Mouse (Mus musculus) stomach, embryonic 14.5 days (tissue): ENCODE data around the gene 2700049A03Rik. TPM values are rescaled to one million over a fixed set of nuclear protein-coding genes. Genes with fewer than 3 reads are reported as not detected.
"Not testable (repeated sequence)": the region's sequence is repeated elsewhere in the genome, so short reads cannot be mapped to it uniquely, and the experiment has no call there.

ENCODE experiments used
- ATAC-seq: fragments of 200-750 bp; cut with Nextera tagmentation; 2 replicates; pipeline ENCODE4 v1.8.0; 2017; ENCODE audit warnings: low read depth, moderate TSS enrichment; ENCODE audit not compliant: insufficient number of reproducible peaks, insufficient read depth, low FRiP score
- H3K27ac ChIP-seq: fragments of 300-500 bp; sonication (generic); 2 replicates; pipeline ENCODE4 v1.5.1; 2014; ENCODE audit warnings: mild to moderate bottlenecking, low read length, moderate library complexity, mixed read lengths
- H3K27me3 ChIP-seq: fragments of 300-500 bp; sonication (generic); 2 replicates; pipeline ENCODE4 v1.6.1; 2014; ENCODE audit warnings: low read length, control low read depth, mixed read lengths; ENCODE audit not compliant: control insufficient read depth, insufficient read depth
- H3K36me3 ChIP-seq: fragments of 300-500 bp; sonication (generic); 2 replicates; pipeline ENCODE4 v1.6.1; 2014; ENCODE audit warnings: mild to moderate bottlenecking, control low read depth, low read length, moderate library complexity, mixed read lengths; ENCODE audit not compliant: control insufficient read depth, insufficient read depth
- H3K4me1 ChIP-seq: fragments of 300-500 bp; sonication (generic); 2 replicates; pipeline ENCODE4 v1.6.1; 2014; ENCODE audit warnings: low read length, control low read depth, mixed read lengths; ENCODE audit not compliant: control insufficient read depth, insufficient read depth
- H3K4me2 ChIP-seq: fragments of 300-500 bp; sonication (generic); replicated peaks from 2 replicates; pipeline ENCODE4 v1.6.1; 2014; ENCODE audit warnings: low read depth, low read length, control low read depth
- H3K4me3 ChIP-seq: fragments of 300-500 bp; sonication (generic); 2 replicates; pipeline ENCODE4 v1.5.1; 2014; ENCODE audit warnings: low read depth, low read length, control low read depth
- H3K9ac ChIP-seq: fragments of 300-500 bp; sonication (generic); replicated peaks from 2 replicates; pipeline ENCODE4 v1.6.1; 2014; ENCODE audit warnings: low read depth, mild to moderate bottlenecking, control low read depth, low read length, moderate library complexity, mixed read lengths
- H3K9me3 ChIP-seq: fragments of 300-500 bp; sonication (generic); 2 replicates; pipeline ENCODE4 v1.6.1; 2016; ENCODE audit warnings: low read depth, low read length, control low read depth; ENCODE audit not compliant: control insufficient read depth
- WGBS: fragments of 180-500 bp; shearing (Covaris S2); extraction: QIAGEN DNeasy Blood & Tissue Kit; methylation state at CpG from one replicate; pipeline ENCODE4 v1.1.7; 2014; 5-methylcytosine and 5-hydroxymethylcytosine counted together
- polyA plus RNA-seq: library from polyadenylated mRNA; unstranded; fragments of >200 nt; fragmentation: Nextera tagmentation; extraction: Ambion mirVana; gene quantifications from 2 replicates; pipeline ENCODE4 v1.2.1, GENCODE M21; 2014

The 2700049A03Rik gene
- 15.0 and 17.1 TPM in 2 replicates for polyA plus RNA-seq

DNA sequence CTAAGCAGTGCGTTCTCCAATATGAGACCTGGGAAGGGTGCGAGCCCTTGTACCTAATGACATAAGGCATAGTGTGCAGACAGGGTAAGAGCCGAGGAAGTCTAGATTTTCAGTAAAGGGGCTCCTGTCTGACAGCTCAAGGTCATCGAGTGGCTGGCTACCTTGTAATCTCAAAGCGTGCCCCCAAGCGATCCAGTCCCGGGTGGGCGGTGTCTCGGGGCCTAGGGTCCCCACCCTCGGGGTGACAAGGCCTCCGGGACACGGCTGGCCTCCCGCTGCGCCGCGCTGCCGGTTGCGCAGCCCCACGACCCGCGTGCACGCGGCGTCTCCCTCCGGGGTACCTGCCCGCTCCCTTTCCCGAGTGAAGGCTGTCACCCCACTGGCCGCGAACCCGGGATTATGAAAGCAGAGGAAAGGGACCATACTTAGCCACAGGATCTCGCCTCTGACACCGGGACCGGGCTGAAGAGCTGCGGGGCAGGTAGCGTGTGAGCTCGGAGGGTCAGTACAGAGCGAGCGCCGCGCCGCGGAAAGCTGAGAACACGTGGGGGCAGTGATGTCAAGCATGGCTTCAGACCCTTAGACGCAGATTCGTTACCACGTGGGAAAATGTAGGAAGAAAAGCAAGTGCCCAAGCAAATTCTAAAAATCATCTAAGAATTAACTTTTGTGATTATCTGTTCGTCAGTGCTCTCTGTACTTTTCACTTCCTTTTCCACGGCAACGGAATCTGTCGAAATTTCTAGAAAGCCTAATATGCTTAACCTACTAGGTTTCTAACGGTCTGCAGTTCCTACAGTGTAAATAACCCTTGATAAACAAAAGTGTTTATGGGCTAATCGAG, at the start of gene 2700049A03Rik, which contains the start of gene Timm9:
Gene 2700049A03Rik (plus strand): TSS at position 719 of the 844 bp plus-strand sequence.
Gene Timm9 (minus strand): TSS at position 555 of the 844 bp plus-strand sequence.
- no peaks in the 10 kb centered on the region for H3K27me3 ChIP-seq
- peak within 1 kb of the TSS; percentile 83 for H3K9ac ChIP-seq
- peak; percentile 90 for ATAC-seq
- WGBS = under 1% methylated on average over 52 of the region's 52 CpGs
- peaks cover 3% of the 10 kb centered on the region; the same call in 1 of the 2 replicates for H3K36me3 ChIP-seq
- peaks cover 13% of the 10 kb centered on the region for H3K4me1 ChIP-seq
- peak within 1 kb of the TSS; percentile 91 for H3K4me2 ChIP-seq
- no peaks in the 10 kb centered on the region for H3K9me3 ChIP-seq
- peak within 1 kb of the TSS; percentile 85 for H3K4me3 ChIP-seq
- H3K27ac ChIP-seq = peak within 1 kb of the TSS; percentile 64

DNA sequence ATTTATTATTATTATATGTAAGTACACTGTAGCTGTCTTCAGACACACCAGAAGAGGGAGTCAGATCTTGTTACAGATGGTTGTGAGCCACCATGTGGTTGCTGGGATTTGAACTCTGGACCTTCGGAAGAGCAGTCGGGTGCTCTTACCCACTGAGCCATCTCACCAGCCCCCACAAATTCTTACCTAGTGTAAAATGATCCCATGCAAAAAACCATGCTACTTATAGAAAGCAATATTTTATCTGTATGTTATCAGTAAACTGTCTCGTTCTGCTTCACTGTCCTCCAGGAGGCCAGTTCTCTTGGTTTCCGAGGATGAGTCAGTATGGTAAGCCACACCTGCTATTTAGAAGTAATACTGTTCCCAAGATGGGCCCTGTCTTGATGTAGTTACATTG, 32.4 kb upstream of the 2700049A03Rik start:
- H3K9me3 ChIP-seq, H3K27me3 ChIP-seq, H3K4me1 ChIP-seq, H3K27ac ChIP-seq, ATAC-seq, H3K36me3 ChIP-seq, H3K9ac ChIP-seq, H3K4me3 ChIP-seq, H3K4me2 ChIP-seq: not testable (repeated sequence)
- 73% methylated on average over 4 of the region's 4 CpGs for whole genome bisulfite sequencing

GRCm38 (mm10) chr12:71107216-71107771, 29.4 kb upstream of the 2700049A03Rik start:
- Histone ChIP-seq H3K9ac (no peak overlapping the region), H3K4me3 (no peak overlapping the region), H3K27ac (no peak overlapping the region), H3K4me1 (no peaks in the 10 kb centered on the region), H3K4me2 (no peak overlapping the region), H3K27me3 (no peaks in the 10 kb centered on the region), H3K36me3 (no peaks in the 10 kb centered on the region), H3K9me3 (no peaks in the 10 kb centered on the region)
- 84% methylated on average over 6 of the region's 6 CpGs for WGBS
- no peak for ATAC-seq

DNA sequence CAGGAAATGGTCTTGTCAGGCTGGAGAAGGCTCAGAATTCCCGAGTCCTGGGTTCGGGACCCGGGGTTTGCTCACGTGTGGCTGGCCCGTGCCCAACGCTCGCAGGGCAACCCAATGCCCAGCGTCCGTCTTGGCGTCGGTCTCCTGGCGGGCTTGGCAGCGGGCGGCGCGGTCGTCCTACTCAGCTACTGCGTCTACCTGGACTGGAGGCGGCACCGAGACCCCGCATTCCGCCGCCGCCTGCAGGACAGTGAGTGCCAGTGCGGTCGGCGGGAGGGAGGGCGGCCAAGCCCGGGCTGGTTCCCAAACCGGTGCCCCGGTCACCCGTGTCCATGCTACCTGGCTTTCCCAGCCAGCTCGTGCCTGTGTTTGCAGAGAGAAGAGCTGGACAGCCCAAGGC, 25.3 kb upstream of the 2700049A03Rik start, which contains the start of gene Tomm20l:
Gene Tomm20l (plus strand): TSS at position 98 of the 400 bp plus-strand sequence.
- H3K9me3 ChIP-seq = no peaks in the 10 kb centered on the region
- ATAC-seq = peak; percentile 61; the same call in 1 of the 2 replicates
- peak within 1 kb of the TSS; percentile 15 for H3K4me3 ChIP-seq
- no peak within 1 kb of the TSS for H3K27ac ChIP-seq
- no peaks in the 10 kb centered on the region for H3K4me1 ChIP-seq
- no peak within 1 kb of the TSS for H3K9ac ChIP-seq
- H3K4me2 ChIP-seq = peak within 1 kb of the TSS; percentile 35
- H3K36me3 ChIP-seq = no peaks in the 10 kb centered on the region
- WGBS = 4% methylated on average over 33 of the region's 33 CpGs
- H3K27me3 ChIP-seq = no peaks in the 10 kb centered on the region

DNA sequence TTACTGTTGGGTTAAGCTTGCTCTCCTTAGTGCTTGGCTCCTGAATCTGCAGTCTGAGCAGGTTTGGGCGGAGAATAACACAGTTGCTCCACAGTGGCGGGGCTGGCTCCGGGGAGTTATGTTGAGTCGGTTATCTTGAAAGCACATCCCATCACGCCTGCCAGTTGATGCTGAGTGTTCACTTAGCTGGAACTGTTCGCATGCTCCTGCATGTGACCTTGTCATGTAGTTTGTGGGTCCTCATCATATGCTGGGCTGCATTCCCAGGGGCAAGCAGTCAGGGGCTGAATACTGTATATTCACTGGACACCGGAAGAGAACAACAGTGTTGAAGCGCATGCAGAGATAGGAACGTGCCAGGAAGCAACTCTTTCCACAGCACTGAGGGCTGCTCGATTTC, 23.6 kb upstream of the 2700049A03Rik start:
- Histone ChIP-seq H3K9ac (no peak overlapping the region), H3K4me3 (no peak overlapping the region), H3K9me3 (no peaks in the 10 kb centered on the region), H3K36me3 (no peaks in the 10 kb centered on the region), H3K27me3 (no peaks in the 10 kb centered on the region), H3K27ac (no peak overlapping the region), H3K4me1 (no peaks in the 10 kb centered on the region), H3K4me2 (no peak overlapping the region)
- WGBS = 81% methylated on average over 10 of the region's 10 CpGs
- no peak for ATAC-seq

DNA sequence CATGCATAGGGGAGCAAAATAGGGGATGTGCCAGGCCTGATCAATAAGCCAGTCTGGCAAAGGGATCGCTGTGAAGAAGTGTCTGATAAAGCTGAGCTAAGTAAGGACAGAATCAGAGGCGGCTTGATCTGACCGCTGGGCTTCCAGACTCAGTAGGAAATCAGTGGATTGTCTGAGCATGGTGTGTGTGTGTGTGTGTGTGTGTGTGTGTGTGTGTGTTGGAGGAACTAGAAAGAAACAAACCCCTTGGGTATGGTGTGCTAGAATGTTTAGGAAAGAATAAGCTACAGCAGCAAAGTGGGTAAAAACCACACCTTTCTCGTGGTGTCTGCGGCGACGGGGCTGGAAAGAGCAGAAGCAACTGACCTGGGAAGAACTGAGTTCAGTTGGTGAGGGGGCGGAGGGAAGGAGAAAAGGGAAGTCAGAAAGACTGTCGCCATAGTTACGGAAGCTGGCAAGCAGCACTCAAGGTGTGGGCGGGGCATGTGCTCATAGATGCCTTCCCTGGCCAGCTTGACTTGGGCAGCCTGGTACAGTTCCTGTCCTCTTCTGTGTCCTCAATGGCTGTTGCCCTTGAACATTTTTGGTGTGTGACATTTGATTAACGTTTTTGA, 22.9 kb upstream of the 2700049A03Rik start:
- no peak overlapping the region for H3K4me3 ChIP-seq
- H3K27me3 ChIP-seq = no peaks in the 10 kb centered on the region
- 0 out of 2 replicates have a peak, but pooled peaks have one; percentile 46 for ATAC-seq
- H3K4me2 ChIP-seq = no peak overlapping the region
- WGBS = 29% methylated on average over 12 of the region's 12 CpGs
- H3K36me3 ChIP-seq = no peaks in the 10 kb centered on the region
- no peaks in the 10 kb centered on the region for H3K9me3 ChIP-seq
- H3K4me1 ChIP-seq = no peaks in the 10 kb centered on the region
- no peak overlapping the region for H3K9ac ChIP-seq
- H3K27ac ChIP-seq = no peak overlapping the region

DNA sequence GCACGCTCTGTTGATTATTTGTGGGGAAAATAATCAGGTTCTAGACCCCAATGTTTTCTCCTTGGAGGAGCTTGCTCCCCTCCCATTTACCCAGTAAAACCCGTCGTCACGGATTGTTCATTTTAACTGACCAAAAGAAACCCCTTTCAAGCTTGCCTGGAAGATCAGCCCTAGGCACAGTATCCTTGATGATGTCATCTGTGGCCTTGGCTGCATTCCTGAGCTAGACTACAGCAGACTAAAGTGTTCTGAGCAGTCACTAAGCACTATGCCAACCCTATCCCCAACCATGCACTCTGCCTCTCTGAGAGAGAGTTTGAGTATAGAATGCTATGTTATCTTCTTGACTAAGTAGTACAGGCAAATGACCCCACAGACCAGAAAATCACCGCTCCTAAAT, 20.2 kb upstream of the 2700049A03Rik start:
- ATAC-seq = no peak
- 89% methylated on average over 5 of the region's 5 CpGs for WGBS
- no peaks in the 10 kb centered on the region for H3K27me3 ChIP-seq
- H3K4me1 ChIP-seq = no peaks in the 10 kb centered on the region
- H3K36me3 ChIP-seq = no peaks in the 10 kb centered on the region
- no peaks in the 10 kb centered on the region for H3K9me3 ChIP-seq
- no peak overlapping the region for H3K9ac ChIP-seq
- H3K4me3 ChIP-seq = no peak overlapping the region
- no peak overlapping the region for H3K4me2 ChIP-seq
- H3K27ac ChIP-seq = no peak overlapping the region

- no peaks in the 10 kb centered on the region for H3K4me1 ChIP-seq
- H3K9me3 ChIP-seq = no peaks in the 10 kb centered on the region
- peaks cover 22% of the 10 kb centered on the region; the same call in 1 of the 2 replicates for H3K36me3 ChIP-seq
- no peaks in the 10 kb centered on the region for H3K27me3 ChIP-seq
- H3K4me2 ChIP-seq = no peak overlapping the region
- H3K4me3 ChIP-seq = no peak overlapping the region
- ATAC-seq = no peak
- H3K27ac ChIP-seq = no peak overlapping the region
- H3K9ac ChIP-seq = no peak overlapping the region
- 86% methylated on average over 10 of the region's 10 CpGs for WGBS
These were observed 13.9 kb upstream of the 2700049A03Rik start for GRCm38 (mm10) chr12:71122731-71123130.
